Mouse (Mus musculus) limb, embryonic 12.5 days (tissue): ENCODE data around the gene Casq2. TPM values are rescaled to one million over a fixed set of nuclear protein-coding genes. Genes with fewer than 3 reads are reported as not detected.

ENCODE experiments used
- ATAC-seq: fragments of 200-750 bp; cut with Nextera tagmentation; 2 replicates; pipeline ENCODE4 v1.8.0; 2017; ENCODE audit warnings: low read depth, moderate TSS enrichment; ENCODE audit not compliant: insufficient number of reproducible peaks, insufficient read depth, low FRiP score, low TSS enrichment
- H3K27ac ChIP-seq: fragments of 300-500 bp; sonication (generic); 2 replicates; pipeline ENCODE4 v1.5.1; 2016; ENCODE audit warnings: mild to moderate bottlenecking, moderate library complexity
- H3K27me3 ChIP-seq: fragments of 300-500 bp; sonication (generic); 2 replicates; pipeline ENCODE4 v1.6.1; 2016; ENCODE audit warnings: mild to moderate bottlenecking, moderate library complexity
- H3K36me3 ChIP-seq: fragments of 300-500 bp; sonication (generic); 2 replicates; pipeline ENCODE4 v1.6.1; 2016; ENCODE audit warnings: mild to moderate bottlenecking, moderate library complexity
- H3K4me1 ChIP-seq: fragments of 300-500 bp; sonication (generic); replicated peaks from 2 replicates; pipeline ENCODE4 v1.6.1; 2016
- H3K4me2 ChIP-seq: fragments of 300-500 bp; sonication (generic); 2 replicates; pipeline ENCODE4 v1.6.1; 2016; ENCODE audit warnings: mild to moderate bottlenecking, moderate library complexity
- H3K4me3 ChIP-seq: fragments of 300-500 bp; sonication (generic); replicated peaks from 2 replicates; pipeline ENCODE4 v1.5.1; 2016; ENCODE audit warnings: mild to moderate bottlenecking
- H3K9ac ChIP-seq: fragments of 300-500 bp; sonication (generic); replicated peaks from 2 replicates; pipeline ENCODE4 v1.6.1; 2016; ENCODE audit warnings: mild to moderate bottlenecking, moderate library complexity
- H3K9me3 ChIP-seq: fragments of 300-500 bp; sonication (generic); 2 replicates; pipeline ENCODE4 v1.6.1; 2016; ENCODE audit warnings: mild to moderate bottlenecking, moderate library complexity
- WGBS: fragments of 180-500 bp; shearing (Covaris S2); methylation state at CpG from one replicate; pipeline ENCODE4 v1.1.7; 2016; 5-methylcytosine and 5-hydroxymethylcytosine counted together
- polyA plus RNA-seq: library from polyadenylated mRNA; unstranded; fragments of >200 nt; fragmentation: Nextera tagmentation; extraction: Ambion mirVana; gene quantifications from 2 replicates; pipeline ENCODE4 v1.2.1, GENCODE M21; 2016

Gene Casq2
- polyA plus RNA-seq, 1 experiment from 2014 or later = 15.6 TPM

- Histone ChIP-seq H3K9me3 (no peaks in the 10 kb centered on the region), H3K9ac (no peak overlapping the region), H3K4me2 (no peak overlapping the region), H3K27ac (no peak overlapping the region), H3K4me3 (no peak overlapping the region), H3K27me3 (peaks cover 26% of the 10 kb centered on the region), H3K36me3 (no peaks in the 10 kb centered on the region), H3K4me1 (no peaks in the 10 kb centered on the region)
- 12% methylated on average over 3 of the region's 3 CpGs for WGBS
- ATAC-seq = peak; percentile 87
These were observed 4.4 kb upstream of the Casq2 start for GRCm38 (mm10) chr3:102081862-102082261.

- Histone ChIP-seq H3K4me3 (no peak overlapping the region), H3K27ac (no peak overlapping the region; the same call in 1 of the 2 replicates), H3K9ac (no peak overlapping the region), H3K4me2 (no peak overlapping the region), H3K27me3 (peaks cover 26% of the 10 kb centered on the region), H3K9me3 (no peaks in the 10 kb centered on the region), H3K4me1 (no peaks in the 10 kb centered on the region; the same call in 1 of the 2 replicates), H3K36me3 (no peaks in the 10 kb centered on the region)
- no peak for ATAC-seq
- 36% methylated on average over 13 of the region's 13 CpGs for WGBS
These were observed 2.5 kb upstream of the Casq2 start for GRCm38 (mm10) chr3:102083589-102084230.

GRCm38 (mm10) chr3:102084833-102085491, 1.3 kb upstream of the Casq2 start:
- no peaks in the 10 kb centered on the region; the same call in 1 of the 2 replicates for H3K4me1 ChIP-seq
- H3K4me3 ChIP-seq = no peak overlapping the region
- H3K27ac ChIP-seq = no peak overlapping the region
- no peak for ATAC-seq
- no peak overlapping the region for H3K4me2 ChIP-seq
- H3K36me3 ChIP-seq = no peaks in the 10 kb centered on the region
- no peaks in the 10 kb centered on the region for H3K9me3 ChIP-seq
- peaks cover 26% of the 10 kb centered on the region for H3K27me3 ChIP-seq
- H3K9ac ChIP-seq = no peak overlapping the region
- WGBS = 69% methylated on average over 13 of the region's 13 CpGs

GRCm38 (mm10) chr3:102085719-102086118, 496 bp upstream of the Casq2 start:
- Histone ChIP-seq H3K27ac (no peak overlapping the region), H3K36me3 (no peaks in the 10 kb centered on the region), H3K4me2 (no peak overlapping the region), H3K4me3 (no peak overlapping the region), H3K9ac (no peak overlapping the region), H3K27me3 (peaks cover 26% of the 10 kb centered on the region), H3K9me3 (no peaks in the 10 kb centered on the region), H3K4me1 (no peaks in the 10 kb centered on the region; the same call in 1 of the 2 replicates)
- WGBS = 47% methylated on average over 12 of the region's 12 CpGs
- ATAC-seq = no peak

DNA sequence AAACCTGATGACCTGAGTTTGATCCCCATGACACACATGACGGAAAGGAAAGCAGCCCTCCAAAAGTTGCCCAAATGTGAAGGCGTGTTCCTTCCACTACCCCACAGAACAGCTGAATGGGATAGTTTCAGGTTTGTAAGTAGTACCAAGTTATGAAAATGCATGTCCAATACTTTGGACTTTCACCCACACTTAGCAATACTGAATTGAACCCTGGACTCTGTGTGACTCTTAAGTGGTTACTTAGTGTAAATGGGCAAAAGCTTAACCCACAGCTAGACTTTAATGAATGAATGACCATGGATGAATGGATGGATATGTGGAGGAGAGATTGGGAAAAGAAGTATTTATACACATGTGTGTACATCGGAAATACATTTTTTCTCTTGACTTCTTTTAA, 8.6 kb downstream of the Casq2 start:
- Histone ChIP-seq H3K27me3 (0 out of 2 replicates have a peak, but pooled peaks cover 3% of the 10 kb centered on the region), H3K4me1 (peaks cover 13% of the 10 kb centered on the region), H3K4me2 (no peak overlapping the region), H3K4me3 (no peak overlapping the region), H3K27ac (no peak overlapping the region), H3K36me3 (no peaks in the 10 kb centered on the region), H3K9me3 (no peaks in the 10 kb centered on the region), H3K9ac (no peak overlapping the region)
- ATAC-seq = no peak
- 83% methylated on average over 3 of the region's 3 CpGs for WGBS

DNA sequence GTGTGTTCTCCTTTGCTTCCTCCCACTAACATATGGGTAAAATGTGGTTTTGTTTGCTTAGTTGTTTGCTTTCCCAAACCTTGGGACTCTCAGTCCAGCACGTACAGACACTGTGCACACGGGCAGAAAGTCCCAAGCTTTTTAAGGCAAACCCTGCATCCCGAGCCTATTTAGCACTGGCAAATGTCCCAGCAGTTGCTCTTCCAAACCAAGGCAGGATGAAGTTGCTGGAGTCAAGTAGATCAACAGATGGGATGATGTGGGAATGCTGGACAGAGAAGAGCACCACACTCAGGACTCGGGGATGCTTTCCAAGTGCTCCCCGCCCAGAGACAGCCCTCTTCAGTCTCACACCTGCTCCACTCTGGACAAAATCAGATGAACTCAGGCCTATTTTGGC, 9.2 kb downstream of the Casq2 start:
- 0 out of 2 replicates have a peak, but pooled peaks cover 5% of the 10 kb centered on the region for H3K27me3 ChIP-seq
- H3K9me3 ChIP-seq = no peaks in the 10 kb centered on the region
- H3K36me3 ChIP-seq = no peaks in the 10 kb centered on the region
- H3K4me3 ChIP-seq = no peak overlapping the region
- ATAC-seq = no peak
- no peak overlapping the region for H3K27ac ChIP-seq
- H3K4me1 ChIP-seq = peaks cover 13% of the 10 kb centered on the region
- H3K4me2 ChIP-seq = no peak overlapping the region
- no peak overlapping the region for H3K9ac ChIP-seq
- WGBS = 81% methylated on average over 5 of the region's 5 CpGs

DNA sequence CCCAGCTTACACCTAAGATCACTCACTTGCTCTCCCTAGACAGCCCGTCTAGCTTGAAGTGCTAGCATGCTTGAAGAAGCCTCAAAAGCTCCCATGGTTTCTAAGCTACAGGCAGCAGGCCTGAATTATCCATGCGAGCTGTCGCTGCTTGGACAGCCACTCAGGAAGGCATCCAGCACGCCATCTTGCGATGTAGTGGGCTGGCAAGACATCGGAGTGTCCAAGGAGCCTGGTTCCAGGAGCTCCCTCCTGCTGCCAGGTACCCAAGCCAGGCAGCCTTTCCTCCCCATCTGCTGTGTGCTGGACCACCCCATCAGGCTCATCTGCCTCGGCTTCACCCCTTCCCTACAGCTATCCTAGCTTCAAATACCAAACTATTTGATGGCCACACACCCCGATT, 10.2 kb downstream of the Casq2 start:
- no peak overlapping the region for H3K9ac ChIP-seq
- H3K4me2 ChIP-seq = no peak overlapping the region
- 92% methylated on average over 8 of the region's 8 CpGs for WGBS
- 0 out of 2 replicates have a peak, but pooled peaks cover 8% of the 10 kb centered on the region for H3K27me3 ChIP-seq
- H3K36me3 ChIP-seq = no peaks in the 10 kb centered on the region
- no peak overlapping the region for H3K27ac ChIP-seq
- peaks cover 13% of the 10 kb centered on the region for H3K4me1 ChIP-seq
- no peak for ATAC-seq
- H3K9me3 ChIP-seq = no peaks in the 10 kb centered on the region
- H3K4me3 ChIP-seq = no peak overlapping the region

DNA sequence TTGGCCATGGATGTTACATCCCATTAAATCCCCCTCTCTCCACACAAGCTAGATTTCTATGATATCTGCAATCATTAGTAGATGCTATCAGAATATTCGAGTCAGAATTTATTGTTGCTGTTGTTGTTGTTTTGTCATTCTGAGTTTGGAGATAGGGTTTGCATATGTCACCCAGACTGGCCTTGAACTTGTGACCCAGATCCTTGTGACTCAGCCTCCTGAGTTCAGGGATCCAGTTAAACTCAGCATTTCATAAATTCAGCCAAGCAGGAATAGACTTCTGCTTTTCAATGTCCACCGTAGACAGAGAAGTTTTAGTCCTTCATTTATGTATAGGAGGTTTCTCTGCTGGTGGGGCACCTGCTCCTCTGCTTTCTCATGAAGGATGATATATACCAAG, 10.8 kb downstream of the Casq2 start:
- H3K36me3 ChIP-seq = no peaks in the 10 kb centered on the region
- 0 out of 2 replicates have a peak, but pooled peaks cover 8% of the 10 kb centered on the region for H3K27me3 ChIP-seq
- H3K4me1 ChIP-seq = peaks cover 13% of the 10 kb centered on the region
- H3K9me3 ChIP-seq = no peaks in the 10 kb centered on the region
- H3K9ac ChIP-seq = no peak overlapping the region
- H3K4me3 ChIP-seq = no peak overlapping the region
- no peak overlapping the region for H3K27ac ChIP-seq
- ATAC-seq = no peak
- 87% methylated on average over 2 of the region's 2 CpGs for WGBS
- no peak overlapping the region for H3K4me2 ChIP-seq

GRCm38 (mm10) chr3:102099242-102099641, 13.0 kb downstream of the Casq2 start:
- Histone ChIP-seq H3K4me3 (no peak overlapping the region), H3K9me3 (no peaks in the 10 kb centered on the region), H3K4me1 (peaks cover 13% of the 10 kb centered on the region), H3K4me2 (no peak overlapping the region), H3K9ac (no peak overlapping the region), H3K36me3 (no peaks in the 10 kb centered on the region), H3K27me3 (peaks cover 15% of the 10 kb centered on the region; the same call in 1 of the 2 replicates), H3K27ac (no peak overlapping the region)
- no peak for ATAC-seq
- 12% methylated on average over 9 of the region's 10 CpGs for WGBS

GRCm38 (mm10) chr3:102099793-102100192, 13.6 kb downstream of the Casq2 start:
- H3K36me3 ChIP-seq = no peaks in the 10 kb centered on the region
- ATAC-seq = no peak
- H3K4me2 ChIP-seq = no peak overlapping the region
- peaks cover 15% of the 10 kb centered on the region; the same call in 1 of the 2 replicates for H3K27me3 ChIP-seq
- 85% methylated on average over 3 of the region's 3 CpGs for WGBS
- no peak overlapping the region for H3K4me3 ChIP-seq
- H3K9me3 ChIP-seq = no peaks in the 10 kb centered on the region
- H3K9ac ChIP-seq = no peak overlapping the region
- H3K27ac ChIP-seq = no peak overlapping the region
- H3K4me1 ChIP-seq = peaks cover 13% of the 10 kb centered on the region

DNA sequence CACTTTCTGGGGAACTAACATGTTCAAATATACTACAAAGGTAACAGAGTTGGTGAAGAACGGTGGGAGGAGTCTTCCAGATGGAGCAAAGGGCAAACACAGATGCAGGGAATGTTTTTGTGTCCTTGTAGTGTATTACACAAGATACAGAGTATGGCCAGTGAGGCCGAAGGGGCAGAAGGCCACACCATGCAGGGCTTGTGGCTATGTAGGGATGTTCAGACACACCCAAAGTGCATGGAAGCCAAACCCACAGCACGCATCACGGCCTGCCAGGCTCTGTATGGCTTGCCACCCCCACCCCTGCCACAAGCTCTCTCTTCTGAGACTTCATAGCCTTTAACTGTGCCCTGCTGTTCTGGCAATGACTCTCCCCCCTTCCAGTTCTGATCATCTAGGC, 15.2 kb downstream of the Casq2 start:
- H3K27ac ChIP-seq = no peak overlapping the region
- ATAC-seq = no peak
- no peak overlapping the region for H3K4me2 ChIP-seq
- no peak overlapping the region for H3K9ac ChIP-seq
- H3K4me3 ChIP-seq = no peak overlapping the region
- 82% methylated on average over 4 of the region's 4 CpGs for WGBS
- peaks cover 15% of the 10 kb centered on the region; the same call in 1 of the 2 replicates for H3K27me3 ChIP-seq
- H3K4me1 ChIP-seq = peaks cover 13% of the 10 kb centered on the region
- H3K9me3 ChIP-seq = no peaks in the 10 kb centered on the region
- no peaks in the 10 kb centered on the region for H3K36me3 ChIP-seq
